Mouse (Mus musculus) neural tube, postnatal 0 days (tissue): ENCODE results near the gene Acbd4. TPM values are rescaled to one million over a fixed set of nuclear protein-coding genes. Genes with fewer than 3 reads are reported as not detected.

Experiments
- polyA plus RNA-seq: library from polyadenylated mRNA; unstranded; fragments of >200 nt; fragmentation: Nextera tagmentation; extraction: Ambion mirVana; gene quantifications from 2 replicates; pipeline ENCODE4 v1.2.1, GENCODE M21; 2015

Gene Acbd4
- 18.0 and 20.0 TPM in 2 replicates for polyA plus RNA-seq

GRCm38 (mm10) chr11:103101481-103101865, at the start of gene Acbd4, which contains the start of gene Plcd3:
Gene Acbd4 (plus strand): TSS chr11:103101682.
Gene Plcd3 (minus strand): TSS chr11:103101658.

GRCm38 (mm10) chr11:103116008-103116818, 14.7 kb downstream of the Acbd4 start, which contains the start of gene Hexim1:
Gene Hexim1 (plus strand): TSS chr11:103116231.

DNA sequence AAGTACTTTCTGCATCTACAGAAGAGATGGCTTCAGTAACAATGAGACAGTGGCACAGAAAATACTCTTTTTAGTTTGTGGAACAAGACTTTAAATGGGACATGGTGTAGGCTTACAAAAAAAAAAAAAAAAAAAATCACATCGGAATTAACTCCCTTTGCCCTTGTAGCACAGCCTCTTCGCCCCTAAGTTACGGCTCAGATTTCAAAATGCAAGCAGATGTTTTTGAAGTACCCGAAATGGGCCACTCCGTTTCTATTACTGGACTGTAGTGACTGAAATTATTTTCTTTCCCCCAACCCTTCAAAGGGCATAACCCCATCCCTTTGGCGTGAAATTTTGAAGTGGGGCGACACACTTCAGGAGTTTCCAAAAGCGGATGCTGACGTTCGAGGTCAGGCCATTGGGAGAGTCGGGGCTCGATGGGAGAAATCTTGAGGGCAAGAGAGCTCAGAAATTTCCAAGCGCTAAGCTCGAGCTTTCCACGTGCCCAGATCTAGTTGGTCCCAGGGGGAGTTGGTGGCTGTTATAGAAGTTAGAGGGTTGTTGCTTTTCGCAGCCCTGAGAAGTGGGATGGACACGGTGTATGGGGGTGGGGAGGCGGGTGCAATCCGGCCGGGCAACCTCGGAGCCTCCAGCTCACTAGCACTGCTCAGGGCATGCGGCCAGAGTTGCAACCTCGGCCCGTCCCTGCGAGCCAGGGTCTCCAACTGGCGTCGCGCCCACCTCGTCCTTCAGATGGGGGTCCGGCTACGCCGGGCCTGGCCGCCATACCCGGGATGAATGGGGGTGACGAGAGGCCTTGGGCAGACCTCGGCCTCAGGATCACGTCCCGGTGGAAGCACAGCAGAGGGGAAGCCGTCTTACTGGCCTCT, 30.5 kb downstream of the Acbd4 start, which contains the start of gene Hexim2:
Gene Hexim2 (plus strand): TSS at position 729 of the 875 bp plus-strand sequence.

Other genes with a start within 250 kb of the Acbd4 start
- gene Eftud2, start 220.7 kb upstream of the Acbd4 start, polyA plus RNA-seq, result 92.2 and 102 TPM in 2 replicates
- 1.6 and 1.7 TPM in 2 replicates for gene Ccdc103, start 220.5 kb upstream of the Acbd4 start, polyA plus RNA-seq
- gene Fam187a, start 216.5 kb upstream of the Acbd4 start, polyA plus RNA-seq, result not detected in 2 replicates
- 243 and 290 TPM in 2 replicates for gene Gfap, start 200.8 kb upstream of the Acbd4 start, polyA plus RNA-seq
- gene Kif18b, start 176.6 kb upstream of the Acbd4 start, polyA plus RNA-seq, result 0.68 and 0.79 TPM in 2 replicates
- gene C1ql1, start 155.0 kb upstream of the Acbd4 start, polyA plus RNA-seq, result 17.7 and 23.5 TPM in 2 replicates
- 38.6 and 43.1 TPM in 2 replicates for gene Nmt1, start 73.5 kb upstream of the Acbd4 start, polyA plus RNA-seq
- 127 and 160 TPM in 2 replicates for gene Dcakd, start 73.3 kb upstream of the Acbd4 start, polyA plus RNA-seq
- 4.8 and 5.2 TPM in 2 replicates for gene Plcd3, start within 50 bp of the Acbd4 start, polyA plus RNA-seq
- 5.9 and 6.1 TPM in 2 replicates for gene Hexim1, start 14.5 kb downstream of the Acbd4 start, polyA plus RNA-seq
- 34.2 and 34.3 TPM in 2 replicates for gene Hexim2, start 30.7 kb downstream of the Acbd4 start, polyA plus RNA-seq
- 8.1 and 11.3 TPM in 2 replicates for gene Fmnl1, start 69.4 kb downstream of the Acbd4 start, polyA plus RNA-seq
- 4.7 and 5.5 TPM in 2 replicates for gene 1700023F06Rik, start 106.9 kb downstream of the Acbd4 start, polyA plus RNA-seq
- gene Spata32, start 116.8 kb downstream of the Acbd4 start, polyA plus RNA-seq, result 1.3 and 2.1 TPM in 2 replicates
- 2.4 and 3.0 TPM in 2 replicates for gene Map3k14, start 165.8 kb downstream of the Acbd4 start, polyA plus RNA-seq